Mouse (Mus musculus) hindbrain, embryonic 15.5 days (tissue): Measurements from ENCODE around the gene Unc119. TPM values are rescaled to one million over a fixed set of nuclear protein-coding genes. Genes with fewer than 3 reads are reported as not detected.

ENCODE experiments used
- ATAC-seq: fragments of 200-750 bp; cut with Nextera tagmentation; 2 replicates; pipeline ENCODE4 v1.8.0; 2017; ENCODE audit warnings: low read depth, moderate number of reproducible peaks, moderate TSS enrichment; ENCODE audit not compliant: low FRiP score
- H3K27ac ChIP-seq: fragments of 300-500 bp; sonication (generic); replicated peaks from 2 replicates; pipeline ENCODE4 v1.5.1; 2015; ENCODE audit warnings: mild to moderate bottlenecking, inconsistent platforms
- H3K27me3 ChIP-seq: fragments of 300-500 bp; sonication (generic); 2 replicates; pipeline ENCODE4 v1.6.1; 2015; ENCODE audit warnings: control low read depth, inconsistent platforms
- H3K36me3 ChIP-seq: fragments of 300-500 bp; sonication (generic); 2 replicates; pipeline ENCODE4 v1.6.1; 2015; ENCODE audit warnings: control low read depth, inconsistent platforms
- H3K4me1 ChIP-seq: fragments of 300-500 bp; sonication (generic); replicated peaks from 2 replicates; pipeline ENCODE4 v1.6.1; 2015; ENCODE audit warnings: control low read depth, inconsistent platforms
- H3K4me2 ChIP-seq: fragments of 300-500 bp; sonication (generic); 2 replicates; pipeline ENCODE4 v1.6.1; 2015; ENCODE audit warnings: moderate library complexity, mild to moderate bottlenecking, inconsistent platforms
- H3K4me3 ChIP-seq: fragments of 300-500 bp; sonication (generic); 2 replicates; pipeline ENCODE4 v1.5.1; 2015; ENCODE audit warnings: mild to moderate bottlenecking, inconsistent platforms
- H3K9ac ChIP-seq: fragments of 300-500 bp; sonication (generic); 2 replicates; pipeline ENCODE4 v1.6.1; 2015; ENCODE audit warnings: inconsistent platforms
- H3K9me3 ChIP-seq: fragments of 300-500 bp; sonication (generic); 2 replicates; pipeline ENCODE4 v1.6.1; 2016; ENCODE audit warnings: control low read depth, inconsistent platforms
- WGBS: fragments of 180-500 bp; shearing (Covaris S2); methylation state at CpG from one replicate; pipeline ENCODE4 v1.1.7; 2015; 5-methylcytosine and 5-hydroxymethylcytosine counted together
- polyA plus RNA-seq: library from polyadenylated mRNA; unstranded; fragments of >200 nt; fragmentation: Nextera tagmentation; extraction: Ambion mirVana; gene quantifications from 2 replicates; pipeline ENCODE4 v1.2.1, GENCODE M21; 2015

The Unc119 gene
- polyA plus RNA-seq, 1 experiment from 2014 or later = 94.3 TPM

DNA sequence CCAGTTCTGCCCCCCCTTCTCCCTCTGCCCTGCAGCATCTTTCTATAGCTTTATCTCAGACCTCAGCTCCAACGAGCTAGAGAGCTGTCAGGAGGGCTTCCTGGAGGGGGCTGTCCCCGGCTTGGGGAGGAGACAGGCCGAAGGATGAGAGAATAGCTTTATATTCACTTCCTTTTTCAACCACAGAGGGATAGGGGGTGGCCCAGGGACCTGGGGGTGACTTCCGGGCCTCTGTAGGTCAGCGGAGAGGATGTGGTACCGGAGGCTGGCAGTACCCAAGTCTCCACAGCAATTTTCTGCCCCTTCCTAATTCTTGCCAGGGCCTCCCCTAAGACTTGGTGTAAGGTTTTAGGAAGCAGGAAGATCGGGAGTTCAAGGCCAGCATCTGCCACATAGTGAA, 2.5 kb downstream of the Unc119 start:
- Histone ChIP-seq H3K27ac (no peak overlapping the region), H3K9ac (no peak overlapping the region), H3K4me2 (peak overlapping the region; percentile 74; the same call in 1 of the 2 replicates), H3K4me1 (peaks cover 42% of the 10 kb centered on the region), H3K27me3 (no peaks in the 10 kb centered on the region), H3K4me3 (no peak overlapping the region), H3K36me3 (peaks cover 18% of the 10 kb centered on the region), H3K9me3 (no peaks in the 10 kb centered on the region)
- no peak for ATAC-seq
- 86% methylated on average over 7 of the region's 7 CpGs for WGBS

DNA sequence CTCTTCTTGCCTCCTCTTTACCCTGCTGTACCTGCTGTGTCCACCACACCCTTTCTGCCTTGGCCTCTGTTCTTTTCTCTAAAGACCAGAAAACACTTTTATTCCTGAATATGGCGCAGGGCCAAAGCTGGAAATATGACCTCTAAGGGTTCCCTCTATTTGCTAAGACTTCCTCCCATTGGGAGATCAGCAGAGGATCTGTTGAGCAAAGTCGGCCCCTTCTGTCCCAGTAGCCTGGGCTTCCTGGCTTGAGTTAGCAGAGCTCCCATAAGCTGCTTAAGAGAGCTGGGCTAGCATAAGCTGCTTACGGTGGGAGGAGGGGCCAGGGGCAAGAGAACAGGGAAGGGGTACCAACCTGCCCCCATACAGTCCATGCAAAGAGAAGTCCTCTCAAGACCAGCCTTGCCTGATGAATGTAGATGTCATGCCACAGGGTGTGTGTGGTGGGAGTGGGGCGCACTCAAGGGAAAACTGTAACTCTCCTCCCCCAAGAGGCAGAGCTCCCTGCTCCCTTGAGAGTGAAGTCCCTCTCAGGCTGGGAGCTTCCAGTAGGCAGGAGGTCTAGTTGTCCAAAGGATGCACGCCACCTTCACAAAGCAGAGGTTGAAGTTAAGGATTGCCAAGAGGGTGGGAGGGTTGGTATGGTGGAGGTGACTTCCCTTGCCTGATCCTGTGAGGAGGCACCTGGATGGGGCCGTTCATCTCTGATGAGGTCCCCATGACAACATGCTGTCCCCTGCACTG, 3.2 kb downstream of the Unc119 start:
- Histone ChIP-seq H3K4me2 (no peak overlapping the region), H3K27me3 (no peaks in the 10 kb centered on the region), H3K4me1 (peaks cover 42% of the 10 kb centered on the region), H3K4me3 (no peak overlapping the region), H3K36me3 (peaks cover 11% of the 10 kb centered on the region), H3K27ac (no peak overlapping the region), H3K9me3 (no peaks in the 10 kb centered on the region), H3K9ac (no peak overlapping the region)
- no peak for ATAC-seq
- WGBS = 86% methylated on average over 6 of the region's 6 CpGs

DNA sequence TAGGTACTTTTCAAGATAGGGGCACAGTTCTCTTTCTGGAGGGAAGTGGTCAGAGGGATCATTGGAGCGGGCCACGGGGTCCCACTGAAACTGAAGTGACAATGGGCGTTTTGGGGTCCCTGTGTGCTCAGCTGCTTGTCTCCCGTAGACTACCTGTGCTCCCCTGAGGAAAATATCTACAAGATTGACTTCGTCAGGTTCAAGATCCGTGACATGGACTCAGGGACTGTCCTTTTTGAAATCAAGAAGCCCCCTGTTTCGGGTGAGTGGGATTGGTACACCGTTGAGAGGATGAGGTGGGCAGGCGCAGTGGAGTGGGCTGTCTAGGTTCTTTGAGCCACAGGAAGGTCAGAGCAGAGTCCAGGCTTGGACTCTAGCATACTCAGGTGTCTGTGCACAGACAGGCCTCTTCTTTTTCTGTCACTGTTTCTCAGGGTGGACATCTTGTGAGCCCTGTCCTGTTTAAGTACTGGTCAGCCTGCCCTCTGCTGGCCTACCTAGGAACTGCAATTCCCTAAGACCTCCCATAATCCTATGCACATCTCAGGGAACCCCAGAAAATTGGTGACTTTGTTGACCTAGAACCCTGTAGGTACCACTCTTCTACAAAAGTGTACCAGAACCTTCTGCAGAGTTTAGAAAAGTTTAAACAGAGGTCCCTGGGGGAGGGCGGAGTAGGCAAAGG, 3.9 kb downstream of the Unc119 start:
- H3K9ac ChIP-seq = no peak overlapping the region
- H3K36me3 ChIP-seq = peaks cover 9% of the 10 kb centered on the region
- H3K4me3 ChIP-seq = no peak overlapping the region
- no peaks in the 10 kb centered on the region for H3K27me3 ChIP-seq
- 89% methylated on average over 10 of the region's 10 CpGs for WGBS
- peaks cover 42% of the 10 kb centered on the region for H3K4me1 ChIP-seq
- ATAC-seq = no peak
- no peak overlapping the region for H3K4me2 ChIP-seq
- H3K9me3 ChIP-seq = no peaks in the 10 kb centered on the region
- no peak overlapping the region for H3K27ac ChIP-seq

- peaks cover 38% of the 10 kb centered on the region for H3K4me1 ChIP-seq
- no peak overlapping the region for H3K27ac ChIP-seq
- no peaks in the 10 kb centered on the region for H3K9me3 ChIP-seq
- no peak overlapping the region for H3K4me3 ChIP-seq
- H3K36me3 ChIP-seq = peaks cover 9% of the 10 kb centered on the region
- 78% methylated on average over 9 of the region's 9 CpGs for WGBS
- H3K4me2 ChIP-seq = no peak overlapping the region
- H3K27me3 ChIP-seq = no peaks in the 10 kb centered on the region
- ATAC-seq = no peak
- no peak overlapping the region for H3K9ac ChIP-seq
Measured at GRCm38 (mm10) chr11:78347908-78348307, 4.6 kb downstream of the Unc119 start.

DNA sequence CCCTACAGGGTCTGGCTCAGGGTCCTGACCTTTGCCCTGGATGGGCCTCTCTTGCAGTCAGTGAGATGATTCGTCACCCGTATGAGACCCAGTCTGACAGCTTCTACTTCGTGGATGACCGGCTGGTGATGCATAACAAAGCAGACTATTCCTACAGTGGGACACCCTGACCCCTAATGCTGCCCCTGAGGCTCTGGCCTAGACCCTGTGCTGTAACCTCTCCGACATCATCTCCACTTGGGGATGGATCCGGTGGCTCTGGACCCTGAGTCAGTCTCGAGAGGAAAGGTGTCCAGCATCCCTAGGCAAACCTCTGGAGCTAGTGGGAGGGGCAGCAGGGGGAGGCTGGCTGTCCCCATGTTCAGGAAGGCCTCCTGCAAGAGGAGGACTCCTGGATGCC, 5.2 kb downstream of the Unc119 start:
- Histone ChIP-seq H3K4me1 (peaks cover 35% of the 10 kb centered on the region), H3K27me3 (no peaks in the 10 kb centered on the region), H3K9me3 (no peaks in the 10 kb centered on the region), H3K27ac (no peak overlapping the region), H3K4me3 (no peak overlapping the region), H3K36me3 (peaks cover 9% of the 10 kb centered on the region), H3K4me2 (no peak overlapping the region), H3K9ac (no peak overlapping the region)
- WGBS = 37% methylated on average over 7 of the region's 7 CpGs
- ATAC-seq = no peak

- no peaks in the 10 kb centered on the region for H3K9me3 ChIP-seq
- H3K4me3 ChIP-seq = no peak overlapping the region
- H3K4me1 ChIP-seq = peaks cover 26% of the 10 kb centered on the region
- no peak overlapping the region for H3K4me2 ChIP-seq
- H3K36me3 ChIP-seq = peaks cover 9% of the 10 kb centered on the region
- no peaks in the 10 kb centered on the region for H3K27me3 ChIP-seq
- 82% methylated on average over 4 of the region's 4 CpGs for WGBS
- H3K9ac ChIP-seq = no peak overlapping the region
- ATAC-seq = no peak
- H3K27ac ChIP-seq = no peak overlapping the region
Measured at GRCm38 (mm10) chr11:78349441-78350358, 6.4 kb downstream of the Unc119 start.

DNA sequence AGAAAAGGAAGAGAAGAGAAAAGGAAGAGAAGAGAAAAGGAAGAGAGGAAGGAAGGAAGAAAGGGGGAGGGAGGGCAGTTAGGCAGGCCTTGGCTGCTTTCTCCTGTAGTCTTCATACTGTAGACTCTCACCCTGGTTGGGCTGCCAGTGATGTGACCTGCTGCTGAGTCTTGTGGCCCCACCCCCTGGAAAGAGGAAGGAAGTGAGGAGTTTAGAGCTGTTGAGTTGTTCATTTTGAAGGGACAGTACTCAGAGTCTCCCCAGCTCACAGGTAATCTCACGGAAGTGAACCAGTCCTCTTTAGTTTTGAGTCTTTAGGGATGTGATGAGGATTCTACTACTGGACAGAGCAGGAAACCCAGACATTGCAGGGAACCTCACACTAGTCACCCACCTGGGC, 9.8 kb downstream of the Unc119 start:
- H3K9me3 ChIP-seq = no peaks in the 10 kb centered on the region
- H3K4me3 ChIP-seq = no peak overlapping the region
- H3K4me2 ChIP-seq = no peak overlapping the region
- H3K27ac ChIP-seq = no peak overlapping the region
- H3K27me3 ChIP-seq = no peaks in the 10 kb centered on the region
- H3K4me1 ChIP-seq = no peaks in the 10 kb centered on the region; the same call in 1 of the 2 replicates
- 88% methylated on average over 1 of the region's 1 CpGs for WGBS
- no peak for ATAC-seq
- peaks cover 9% of the 10 kb centered on the region for H3K36me3 ChIP-seq
- H3K9ac ChIP-seq = no peak overlapping the region

GRCm38 (mm10) chr11:78354905-78355304, 11.6 kb downstream of the Unc119 start:
- Histone ChIP-seq H3K9ac (no peak overlapping the region), H3K27ac (no peak overlapping the region), H3K4me3 (no peak overlapping the region), H3K4me2 (no peak overlapping the region), H3K4me1 (no peaks in the 10 kb centered on the region; the same call in 1 of the 2 replicates), H3K9me3 (no peaks in the 10 kb centered on the region), H3K36me3 (no peaks in the 10 kb centered on the region), H3K27me3 (no peaks in the 10 kb centered on the region)
- ATAC-seq = no peak
- WGBS = 92% methylated on average over 6 of the region's 6 CpGs

GRCm38 (mm10) chr11:78355471-78356238, 12.4 kb downstream of the Unc119 start:
- no peak overlapping the region for H3K4me2 ChIP-seq
- H3K4me1 ChIP-seq = no peaks in the 10 kb centered on the region; the same call in 1 of the 2 replicates
- H3K4me3 ChIP-seq = no peak overlapping the region
- H3K9me3 ChIP-seq = no peaks in the 10 kb centered on the region
- no peak for ATAC-seq
- H3K9ac ChIP-seq = no peak overlapping the region
- WGBS = 32% methylated on average over 4 of the region's 4 CpGs
- H3K36me3 ChIP-seq = no peaks in the 10 kb centered on the region
- H3K27me3 ChIP-seq = no peaks in the 10 kb centered on the region
- no peak overlapping the region for H3K27ac ChIP-seq

GRCm38 (mm10) chr11:78358330-78359007, 15.2 kb downstream of the Unc119 start:
- Histone ChIP-seq H3K27ac (no peak overlapping the region), H3K4me1 (no peaks in the 10 kb centered on the region; the same call in 1 of the 2 replicates), H3K27me3 (no peaks in the 10 kb centered on the region), H3K9me3 (no peaks in the 10 kb centered on the region), H3K4me2 (no peak overlapping the region), H3K9ac (no peak overlapping the region), H3K4me3 (no peak overlapping the region), H3K36me3 (no peaks in the 10 kb centered on the region)
- 17% methylated on average over 22 of the region's 22 CpGs for whole genome bisulfite sequencing
- no peak for ATAC-seq
